Mouse (Mus musculus) macrophage (primary cell): ENCODE measurements around the gene Dirc2. TPM values are rescaled to one million over a fixed set of nuclear protein-coding genes. Genes with fewer than 3 reads are reported as not detected.

Experiments used
- H3K27ac ChIP-seq: fragments of 350-480 bp; formaldehyde crosslinking; 2 replicates; pipeline ENCODE4 v1.9.0; 2021
- H3K36me3 ChIP-seq: fragments of 350-480 bp; formaldehyde crosslinking; 2 replicates; pipeline ENCODE4 v1.9.0; 2021; ENCODE audit errors: inconsistent target
- H3K4me3 ChIP-seq: fragments of 350-480 bp; formaldehyde crosslinking; 2 replicates; pipeline ENCODE4 v1.9.0; 2021; ENCODE audit errors: inconsistent target
- H3K79me2 ChIP-seq: fragments of 350-480 bp; formaldehyde crosslinking; 2 replicates; pipeline ENCODE4 v1.9.0; 2021; ENCODE audit errors: inconsistent target
- WGBS: methylation state at CpG from one replicate; pipeline ENCODE4 v1.1.7; 2026; ENCODE audit warnings: inconsistent platforms; ENCODE audit not compliant: missing documents; 5-methylcytosine and 5-hydroxymethylcytosine counted together
- polyA plus RNA-seq: library from polyadenylated mRNA; stranded (reverse); fragments of 250-400 nt; gene quantifications from 3 replicates; pipeline ENCODE4 v1.2.4, GENCODE M21; 2018; ENCODE audit warnings: inconsistent platforms

Gene Dirc2
- polyA plus RNA-seq, 1 experiment from 2014 or later, result 13.7 TPM

DNA sequence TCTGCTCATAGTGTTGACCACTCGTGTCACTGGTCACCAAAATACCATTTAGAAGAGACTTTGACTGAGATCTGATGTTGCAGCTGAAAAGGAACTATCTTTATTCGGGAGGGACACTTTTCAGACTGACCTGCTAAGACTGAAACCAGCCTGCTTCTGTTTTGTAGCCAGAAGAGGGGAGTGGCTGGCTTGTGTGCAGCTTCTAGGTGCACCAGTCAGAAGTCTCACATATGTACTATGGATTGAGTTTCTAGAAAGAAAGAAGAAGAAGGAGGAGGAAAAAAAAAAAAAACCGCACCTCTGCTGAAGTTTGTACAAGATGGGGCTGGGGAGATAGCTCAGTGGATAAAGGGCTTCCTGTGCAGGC is 14.0 kb upstream of the Dirc2 start:
- WGBS, result 61% methylated on average over 3 of the region's 3 CpGs
- Histone ChIP-seq H3K36me3 (no peaks in the 10 kb centered on the region), H3K4me3 (no peak overlapping the region), H3K79me2 (no peaks in the 10 kb centered on the region), H3K27ac (no peak overlapping the region)

DNA sequence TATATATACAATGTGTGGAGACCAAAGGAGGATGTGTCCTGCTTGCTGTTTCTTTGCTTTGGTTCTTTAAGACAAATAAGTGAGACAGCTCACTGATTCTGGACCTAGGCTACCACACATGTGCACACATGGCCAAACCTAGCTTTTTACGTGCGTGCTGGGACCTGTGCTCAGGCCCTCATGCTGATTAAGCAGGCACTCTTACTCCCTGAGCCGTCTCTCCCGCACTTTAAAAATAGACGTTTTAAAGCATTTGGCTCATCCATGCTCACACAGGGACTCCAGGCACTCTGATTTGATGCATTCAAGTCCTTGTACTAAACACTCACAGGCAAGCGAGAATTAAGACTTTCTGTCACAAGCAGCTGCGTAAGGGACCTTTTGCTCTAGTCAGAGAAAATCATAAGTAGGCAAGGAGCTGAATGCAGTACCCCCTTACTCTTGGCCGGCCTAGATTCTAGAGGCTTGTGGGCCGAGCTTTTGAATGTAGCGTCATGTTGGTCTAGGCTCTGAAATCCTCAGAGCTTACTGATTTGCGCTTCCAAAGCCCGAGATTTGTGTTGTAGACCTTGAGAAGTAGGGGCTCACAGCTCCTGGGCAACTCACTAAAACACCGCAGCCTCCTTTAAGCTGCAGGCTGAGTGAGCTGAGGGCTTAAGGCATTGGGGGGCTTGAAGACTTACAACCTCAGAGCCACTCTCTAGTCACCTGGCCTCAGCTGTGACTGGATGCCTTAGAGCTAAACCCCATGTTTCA is 13.5 kb upstream of the Dirc2 start:
- H3K36me3 ChIP-seq, result no peaks in the 10 kb centered on the region
- H3K27ac ChIP-seq, result no peak overlapping the region
- no peaks in the 10 kb centered on the region for H3K79me2 ChIP-seq
- no peak overlapping the region for H3K4me3 ChIP-seq
- 94% methylated on average over 13 of the region's 13 CpGs for WGBS

DNA sequence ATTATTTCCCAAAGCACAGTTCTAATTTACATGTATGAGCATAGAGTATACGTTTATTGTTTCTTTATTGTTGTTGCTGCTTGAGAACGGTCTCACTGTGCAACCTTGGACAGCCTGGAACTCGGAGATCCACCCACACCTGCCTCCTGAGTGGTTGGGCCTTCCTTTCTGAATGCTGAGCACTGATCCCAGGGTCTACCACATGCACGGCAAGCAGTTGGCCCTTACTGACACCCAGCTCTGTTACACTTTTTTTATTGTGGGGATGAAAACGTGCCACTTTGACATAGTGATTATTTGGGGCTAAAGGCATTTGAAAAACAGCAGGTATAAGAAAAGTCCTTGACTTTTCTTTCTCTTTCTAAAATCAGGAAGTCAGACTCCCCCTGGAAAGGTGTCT is 12.5 kb upstream of the Dirc2 start:
- no peak overlapping the region for H3K27ac ChIP-seq
- H3K36me3 ChIP-seq, result no peaks in the 10 kb centered on the region
- 93% methylated on average over 5 of the region's 5 CpGs for WGBS
- no peak overlapping the region for H3K4me3 ChIP-seq
- H3K79me2 ChIP-seq, result no peaks in the 10 kb centered on the region

DNA sequence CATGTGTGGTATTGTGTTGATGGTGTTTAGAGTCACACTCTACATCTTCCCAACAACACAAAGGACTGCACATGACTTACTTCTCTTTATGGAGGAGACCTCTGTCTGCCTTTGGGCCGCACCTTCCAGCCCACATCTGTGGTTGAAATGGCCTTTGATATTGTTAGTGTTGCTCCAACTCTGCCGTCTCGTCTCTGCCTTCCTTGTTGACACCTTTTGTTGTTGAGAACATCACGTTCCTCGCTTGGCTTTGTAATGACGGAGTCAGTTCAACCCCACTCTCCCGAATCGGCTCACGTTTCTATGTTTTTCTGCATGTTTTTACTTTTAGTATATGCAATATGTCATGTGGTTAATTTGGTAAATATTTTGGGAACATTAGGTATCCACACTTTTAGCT is 11.9 kb upstream of the Dirc2 start:
- Histone ChIP-seq H3K27ac (no peak overlapping the region), H3K4me3 (no peak overlapping the region), H3K79me2 (no peaks in the 10 kb centered on the region), H3K36me3 (no peaks in the 10 kb centered on the region)
- WGBS, result 93% methylated on average over 9 of the region's 9 CpGs

DNA sequence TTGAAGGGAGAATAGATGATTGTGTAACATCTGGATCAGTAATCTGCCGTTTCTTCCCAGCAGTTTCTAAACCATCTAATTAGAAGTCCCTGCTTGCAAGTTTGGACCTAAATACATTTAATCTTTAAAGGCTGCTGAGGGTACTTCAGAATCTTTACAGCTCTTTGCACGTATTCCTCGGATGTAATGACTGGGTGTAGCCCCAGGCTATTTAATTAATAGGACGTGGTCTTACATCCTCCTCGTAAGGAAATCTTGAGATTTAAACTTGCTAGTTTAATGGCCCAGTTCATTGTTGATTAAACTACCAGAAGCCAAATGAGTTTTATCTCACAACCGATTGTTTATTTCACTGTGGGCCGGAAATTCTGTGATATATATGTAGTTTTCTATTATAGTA is 10.5 kb upstream of the Dirc2 start:
- WGBS, result 90% methylated on average over 7 of the region's 7 CpGs
- H3K4me3 ChIP-seq, result no peak overlapping the region
- no peaks in the 10 kb centered on the region for H3K79me2 ChIP-seq
- H3K36me3 ChIP-seq, result no peaks in the 10 kb centered on the region
- H3K27ac ChIP-seq, result no peak overlapping the region

DNA sequence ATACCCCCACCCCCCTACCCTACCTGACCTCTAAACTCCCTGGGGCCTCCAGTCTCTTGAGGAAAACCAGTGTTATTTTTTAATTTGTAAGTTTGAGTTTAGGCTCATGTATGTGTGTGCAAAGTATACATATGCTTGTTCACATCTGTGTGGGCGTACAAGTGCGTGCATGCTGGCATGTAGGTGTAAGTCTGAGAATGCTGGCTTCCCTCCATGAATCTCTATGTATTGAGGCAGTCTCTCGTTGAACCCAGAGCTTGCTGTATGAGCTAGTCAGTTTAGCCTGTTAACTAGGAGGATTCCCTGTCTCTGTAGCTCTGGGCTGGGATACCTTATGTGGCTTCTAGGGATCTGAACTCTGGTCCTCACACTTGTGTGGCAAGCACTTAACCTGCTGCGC is 8.6 kb upstream of the Dirc2 start:
- H3K36me3 ChIP-seq, result no peaks in the 10 kb centered on the region
- no peak overlapping the region for H3K4me3 ChIP-seq
- H3K27ac ChIP-seq, result no peak overlapping the region
- peaks cover 1% of the 10 kb centered on the region; the same call in 1 of the 2 replicates for H3K79me2 ChIP-seq
- WGBS, result 92% methylated on average over 4 of the region's 4 CpGs

DNA sequence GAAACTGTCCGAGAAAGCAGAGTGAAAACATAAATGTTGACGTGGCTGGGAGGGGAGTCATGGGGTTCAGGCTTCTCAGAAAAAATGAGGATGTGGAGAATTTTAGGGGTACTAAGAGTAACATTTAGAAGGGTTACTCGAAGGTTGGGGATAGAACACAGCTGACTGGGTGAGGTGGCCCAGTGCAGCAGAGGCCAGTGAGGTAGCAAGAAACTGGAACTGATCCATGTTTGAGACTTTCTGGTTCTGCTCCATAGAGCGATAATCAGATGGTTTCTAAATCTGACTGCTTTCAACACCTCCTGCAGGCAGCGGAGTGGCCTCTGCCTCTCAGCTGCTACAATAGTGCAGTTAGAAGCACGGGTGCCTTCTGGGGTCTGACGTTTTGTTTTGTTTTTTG is 7.6 kb upstream of the Dirc2 start:
- 56% methylated on average over 7 of the region's 7 CpGs for WGBS
- no peak overlapping the region for H3K27ac ChIP-seq
- no peak overlapping the region for H3K4me3 ChIP-seq
- peaks cover 10% of the 10 kb centered on the region; the same call in 1 of the 2 replicates for H3K79me2 ChIP-seq
- H3K36me3 ChIP-seq, result no peaks in the 10 kb centered on the region

DNA sequence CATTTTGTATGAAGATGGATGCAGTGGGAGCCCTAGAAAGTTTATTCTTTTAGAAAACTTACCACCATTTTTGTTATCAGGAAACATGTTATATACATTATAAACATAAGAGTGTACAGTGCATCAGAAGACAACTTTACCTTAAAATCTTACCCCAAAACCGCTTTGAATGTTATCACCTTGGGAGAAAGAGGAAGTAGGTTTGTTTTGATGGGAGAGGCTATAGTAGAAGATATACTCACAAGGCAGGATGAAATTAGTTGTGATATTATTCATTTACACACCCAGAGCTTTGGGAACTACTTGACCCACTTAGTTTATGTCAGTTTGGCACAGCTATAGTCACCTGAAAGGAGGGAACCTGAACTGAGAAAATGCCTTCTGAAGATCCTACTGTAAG is 6.7 kb upstream of the Dirc2 start:
- Histone ChIP-seq H3K4me3 (no peak overlapping the region), H3K36me3 (no peaks in the 10 kb centered on the region), H3K27ac (no peak overlapping the region), H3K79me2 (peaks cover 18% of the 10 kb centered on the region; the same call in 1 of the 2 replicates)
- 0% methylated on average over 1 of the region's 1 CpGs for WGBS

DNA sequence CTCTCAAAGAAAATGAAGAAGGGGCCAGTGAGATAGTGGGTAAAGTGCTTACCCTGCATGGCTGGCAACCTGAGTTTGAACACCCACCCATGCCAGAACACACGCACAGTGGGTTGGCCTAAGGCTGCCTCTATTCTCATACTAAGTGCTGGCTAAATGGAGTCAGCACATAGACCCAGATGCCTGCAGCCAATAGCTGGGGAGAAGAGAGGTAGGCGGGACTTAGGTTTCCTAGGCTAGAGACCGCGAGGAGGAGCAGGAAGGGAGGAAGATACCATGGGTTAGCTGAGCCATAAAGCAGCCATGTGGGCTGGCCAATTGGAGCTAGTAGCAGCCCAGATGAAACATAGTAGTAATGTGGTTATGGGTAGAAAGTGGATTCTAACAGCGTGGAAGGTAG is 3.4 kb upstream of the Dirc2 start:
- 88% methylated on average over 5 of the region's 5 CpGs for WGBS
- H3K79me2 ChIP-seq, result peaks cover 36% of the 10 kb centered on the region
- no peaks in the 10 kb centered on the region for H3K36me3 ChIP-seq
- no peak overlapping the region for H3K4me3 ChIP-seq
- no peak overlapping the region for H3K27ac ChIP-seq

DNA sequence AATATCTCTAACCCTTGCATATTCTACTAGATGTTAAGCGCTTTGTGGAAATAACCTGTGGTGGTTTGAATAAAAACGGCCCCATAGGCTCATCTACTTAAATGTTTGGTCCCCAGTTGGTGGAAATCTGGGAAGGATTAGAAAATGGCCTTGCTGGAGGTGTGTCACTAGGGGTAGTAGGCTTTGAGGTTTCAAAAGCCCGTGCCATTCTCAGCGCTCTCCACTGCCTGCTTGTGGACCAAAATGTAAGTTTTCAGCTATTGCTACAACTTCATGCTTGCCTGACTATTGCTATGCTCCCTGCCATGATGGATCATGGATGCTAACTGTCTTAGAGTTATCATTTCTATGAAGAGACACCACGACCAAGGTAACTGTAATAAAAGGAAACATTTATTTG is 2.5 kb upstream of the Dirc2 start:
- Histone ChIP-seq H3K4me3 (no peak overlapping the region), H3K36me3 (no peaks in the 10 kb centered on the region), H3K27ac (no peak overlapping the region), H3K79me2 (peaks cover 46% of the 10 kb centered on the region)
- 80% methylated on average over 5 of the region's 5 CpGs for WGBS

DNA sequence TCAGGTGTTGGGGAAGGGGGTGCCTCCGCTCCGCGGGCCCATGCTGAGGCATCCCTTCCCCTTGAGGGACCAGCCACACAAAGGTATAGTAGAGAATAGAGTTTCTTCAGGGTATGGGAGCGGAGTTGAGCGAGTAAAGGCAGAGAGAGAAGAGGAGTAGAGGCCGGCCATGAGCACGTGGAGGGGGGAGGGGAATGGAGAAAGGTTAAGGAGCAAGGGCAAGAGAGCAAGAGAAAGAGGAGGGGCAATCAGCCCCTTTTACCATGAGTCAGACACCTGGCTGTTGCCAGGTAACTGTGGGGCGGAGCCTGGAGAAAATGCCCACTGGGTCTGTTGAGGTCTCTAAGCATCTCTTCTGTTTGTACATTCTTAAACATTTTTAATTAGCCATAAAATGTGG is 2.0 kb upstream of the Dirc2 start:
- Histone ChIP-seq H3K27ac (no peak overlapping the region), H3K79me2 (peaks cover 50% of the 10 kb centered on the region), H3K4me3 (peak overlapping the region; percentile 50; the same call in 1 of the 2 replicates), H3K36me3 (no peaks in the 10 kb centered on the region)
- WGBS, result 67% methylated on average over 7 of the region's 8 CpGs

DNA sequence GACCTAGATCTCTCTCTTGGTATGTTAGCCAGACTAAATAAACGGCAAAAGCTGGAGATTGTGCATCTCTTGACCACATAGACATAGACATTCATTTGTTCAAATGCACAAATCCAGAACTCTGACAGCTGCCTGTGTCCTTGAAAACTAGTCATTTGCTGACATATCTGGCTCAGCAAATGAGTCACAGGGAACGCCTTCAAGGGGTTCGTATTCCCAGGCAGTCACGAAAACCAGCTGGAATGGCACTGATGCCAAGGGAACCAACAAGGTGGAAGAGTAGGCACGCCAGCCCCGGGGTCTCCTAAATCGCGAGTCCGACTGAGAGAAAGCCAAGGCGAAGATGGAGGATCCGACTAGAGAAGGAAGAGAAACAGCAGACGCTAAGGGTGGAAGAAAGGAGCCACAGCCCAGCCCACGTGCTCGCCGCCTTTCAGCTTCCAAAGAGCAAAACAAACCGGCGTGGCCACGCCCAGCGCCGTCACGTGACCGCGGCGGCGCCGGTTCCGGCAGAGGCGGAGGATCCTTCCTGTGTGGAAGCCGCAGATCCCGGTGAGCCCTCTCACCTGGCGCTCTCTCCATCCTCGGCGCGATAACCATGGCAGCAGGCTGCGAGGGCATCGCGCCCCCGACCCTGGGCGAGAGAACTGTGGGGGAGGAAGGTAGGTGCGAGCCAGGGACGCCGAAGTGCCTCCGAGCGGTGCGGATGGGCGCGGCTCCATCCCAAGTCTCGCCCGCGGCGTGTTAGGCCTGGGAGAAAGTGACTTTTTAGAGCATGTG is 912 bp upstream of the Dirc2 start, which contains the start of gene Hspbap1:
TSS of gene Hspbap1 (plus strand) at position 498 of the 780 bp plus-strand sequence.
- WGBS, result 1% methylated on average over 50 of the region's 51 CpGs
- Histone ChIP-seq H3K27ac (peak within 1 kb of the TSS; percentile 76), H3K79me2 (peaks cover 58% of the 10 kb centered on the region), H3K36me3 (no peaks in the 10 kb centered on the region), H3K4me3 (peak within 1 kb of the TSS; percentile 50)

DNA sequence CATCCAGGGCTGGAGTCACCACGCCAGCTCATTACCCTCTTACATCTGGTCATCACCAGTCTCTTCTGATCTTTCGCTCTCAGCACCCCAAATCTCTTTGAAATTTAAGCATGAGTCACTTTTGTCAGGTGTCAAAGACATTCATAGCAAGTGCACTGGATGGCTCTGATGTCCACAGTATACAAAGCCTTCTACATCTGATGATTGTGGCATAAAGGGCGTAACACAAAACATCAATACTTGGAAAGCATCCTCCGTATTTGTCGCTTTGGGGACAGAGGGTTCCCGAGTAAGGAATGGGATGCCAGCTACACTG is 729 bp downstream of the Dirc2 start:
- H3K36me3 ChIP-seq, result no peaks in the 10 kb centered on the region
- peaks cover 73% of the 10 kb centered on the region for H3K79me2 ChIP-seq
- H3K4me3 ChIP-seq, result peak overlapping the region; percentile 74
- WGBS, result 23% methylated on average over 6 of the region's 6 CpGs
- H3K27ac ChIP-seq, result peak overlapping the region; percentile 45

DNA sequence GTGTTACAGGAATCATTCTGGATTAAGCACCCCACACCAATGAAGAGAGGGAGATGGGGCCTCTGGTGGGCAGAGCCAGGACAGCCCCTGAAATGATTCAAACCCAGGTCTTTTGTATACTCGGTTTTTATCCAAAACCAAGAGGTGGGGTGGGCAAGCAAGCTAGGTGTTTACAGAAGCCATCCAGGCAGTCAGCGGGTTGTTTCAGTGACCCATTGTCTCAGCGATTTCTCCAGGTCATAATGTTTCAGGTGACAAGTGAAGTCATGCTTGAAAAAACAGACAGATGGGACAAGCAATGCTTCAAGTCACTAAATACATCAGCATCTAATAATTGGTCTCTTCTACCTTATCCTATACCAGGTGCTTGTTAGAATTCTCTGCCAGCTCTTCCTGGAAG is 2.8 kb downstream of the Dirc2 start:
- WGBS, result 83% methylated on average over 3 of the region's 3 CpGs
- Histone ChIP-seq H3K27ac (no peak overlapping the region), H3K79me2 (peaks cover 80% of the 10 kb centered on the region)

DNA sequence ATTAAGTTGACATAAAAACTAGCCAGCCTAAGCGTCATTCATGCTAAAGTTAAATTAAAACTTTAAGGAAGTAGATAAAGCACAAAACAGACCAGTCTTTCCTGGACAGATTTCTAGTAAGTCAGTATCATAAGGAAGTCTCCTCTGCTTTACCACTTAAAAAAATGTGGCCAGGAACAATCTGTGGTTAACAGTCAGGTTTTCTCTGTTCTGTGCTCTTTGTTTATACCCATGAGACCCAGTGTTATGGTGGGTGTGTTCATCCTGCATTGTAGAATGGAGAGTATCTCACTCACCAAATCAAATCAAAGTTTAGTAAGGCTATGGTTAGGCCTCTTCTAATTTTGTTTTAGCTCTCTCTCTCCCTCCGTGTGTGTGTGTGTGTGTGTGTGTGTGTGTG is 3.7 kb downstream of the Dirc2 start:
- peaks cover 80% of the 10 kb centered on the region for H3K79me2 ChIP-seq
- 0% methylated on average over 1 of the region's 2 CpGs for WGBS
- H3K4me3 ChIP-seq, result no peak overlapping the region
- no peak overlapping the region for H3K27ac ChIP-seq
- no peaks in the 10 kb centered on the region for H3K36me3 ChIP-seq

More for the DNA sequence above, 2.8 kb downstream of the Dirc2 start:
- no peak overlapping the region for H3K4me3 ChIP-seq
- H3K36me3 ChIP-seq, result no peaks in the 10 kb centered on the region
